Mouse (Mus musculus) embryo, embryonic 10.5 days (tissue): ENCODE measurements around the gene Impg1.

Source experiments
- DNase-seq: peaks from one replicate; pipeline ENCODE4 v3.0.0-alpha.2; 2015; ENCODE audit warnings: low spot score

Gene Impg1

GRCm38 (mm10) chr9:80465381-80465780 lies at the start of gene Impg1:
TSS of gene Impg1 (minus strand) at chr9:80465481.
- DNase-seq, result no peak

- no peak for DNase-seq
Observed at GRCm38 (mm10) chr9:80509464-80510153, 44.3 kb upstream of the Impg1 start.

GRCm38 (mm10) chr9:80504496-80505012 lies 39.3 kb upstream of the Impg1 start:
- peak; percentile 12 for DNase-seq

GRCm38 (mm10) chr9:80491591-80491990 lies 26.3 kb upstream of the Impg1 start:
- peak; percentile 19 for DNase-seq

GRCm38 (mm10) chr9:80460420-80460819 lies 4.9 kb downstream of the Impg1 start:
- DNase-seq, result no peak

- DNase-seq, result no peak
Observed at GRCm38 (mm10) chr9:80450467-80451261, 14.6 kb downstream of the Impg1 start.

GRCm38 (mm10) chr9:80441096-80441710 lies 24.1 kb downstream of the Impg1 start:
- no peak for DNase-seq

GRCm38 (mm10) chr9:80391404-80391803 lies 73.9 kb downstream of the Impg1 start:
- DNase-seq, result no peak

GRCm38 (mm10) chr9:80391002-80391401 lies 74.3 kb downstream of the Impg1 start:
- DNase-seq, result no peak

- no peak for DNase-seq
Observed at GRCm38 (mm10) chr9:80387890-80388289, 77.4 kb downstream of the Impg1 start.

- DNase-seq, result peak; percentile 75
Observed at GRCm38 (mm10) chr9:80386492-80386891, 78.8 kb downstream of the Impg1 start.

GRCm38 (mm10) chr9:80386000-80386399 lies 79.3 kb downstream of the Impg1 start:
- peak; percentile 58 for DNase-seq

GRCm38 (mm10) chr9:80382711-80383110 lies 82.6 kb downstream of the Impg1 start:
- DNase-seq, result no peak

GRCm38 (mm10) chr9:80380078-80380645 lies 85.1 kb downstream of the Impg1 start:
- no peak for DNase-seq

- no peak for DNase-seq
Observed at GRCm38 (mm10) chr9:80374100-80374499, 91.2 kb downstream of the Impg1 start.

- DNase-seq, result no peak
Observed at GRCm38 (mm10) chr9:80373304-80373739, 92.0 kb downstream of the Impg1 start.

GRCm38 (mm10) chr9:80368636-80369035 lies 96.6 kb downstream of the Impg1 start:
- no peak for DNase-seq

- DNase-seq, result no peak
Observed at GRCm38 (mm10) chr9:80367520-80368204, 97.6 kb downstream of the Impg1 start.

- DNase-seq, result no peak
Observed at GRCm38 (mm10) chr9:80360063-80360462, 105.2 kb downstream of the Impg1 start.

GRCm38 (mm10) chr9:80351678-80352331 lies 113.5 kb downstream of the Impg1 start:
- peak; percentile 47 for DNase-seq

- no peak for DNase-seq
Observed at GRCm38 (mm10) chr9:80351295-80351677, 114.0 kb downstream of the Impg1 start.
